ENCODE assay signal across 8 mouse cellular contexts in the genomic region with DNA sequence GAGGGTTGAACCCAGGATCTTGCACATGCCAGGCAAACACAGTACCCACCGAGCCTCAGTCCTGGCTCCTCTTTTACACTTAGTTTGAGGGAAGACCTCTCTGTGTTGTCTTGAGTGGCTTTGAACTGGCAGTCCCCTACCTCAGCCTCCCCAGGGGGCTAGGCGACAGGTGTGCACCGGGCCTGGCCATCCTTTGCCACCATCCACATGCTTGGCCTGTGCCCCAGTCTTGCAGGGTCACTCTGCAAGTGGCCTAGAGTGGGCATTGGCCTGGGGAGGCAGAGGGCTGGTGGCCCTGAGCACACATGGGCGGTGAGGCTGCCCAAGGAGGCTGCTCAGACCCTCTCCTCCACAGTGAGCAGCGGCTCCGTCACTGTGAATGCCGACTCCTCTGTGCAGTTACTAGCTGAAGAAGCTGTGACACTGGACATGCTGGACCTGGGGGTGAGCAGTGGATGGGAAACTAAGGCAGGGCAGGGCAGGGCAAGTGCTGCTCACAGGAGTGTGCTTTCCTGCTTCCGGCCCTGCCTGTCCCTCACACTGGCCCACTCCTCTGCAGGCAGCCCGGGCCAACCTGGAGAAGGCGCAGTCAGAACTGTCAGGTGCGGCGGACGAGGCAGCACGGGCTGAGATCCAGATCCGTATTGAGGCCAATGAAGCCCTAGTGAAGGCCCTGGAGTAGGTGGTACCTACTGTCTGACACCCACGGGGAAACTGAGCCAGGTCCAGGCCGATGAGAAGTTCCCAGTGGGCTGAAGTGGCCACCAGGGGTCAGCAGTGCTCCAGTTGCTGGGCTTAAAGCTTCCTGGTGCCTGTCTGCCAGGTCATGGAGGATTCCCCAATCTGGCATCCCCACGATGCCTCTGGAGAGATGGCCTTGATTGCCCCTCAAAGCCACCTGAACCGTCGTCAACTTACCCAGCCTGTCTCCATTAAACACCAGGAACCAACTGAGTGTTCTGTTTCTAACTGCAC. TPM values are rescaled to one million over a fixed set of nuclear protein-coding genes. Genes with fewer than 3 reads are reported as not detected.
DNase-seq lines count a peak whose midpoint lies in the region; ATAC-seq lines count a peak whose summit lies in the region.

No protein-coding gene starts in this region.

- peak; percentile 79 for DNase-seq in midbrain, embryonic 10.5 days (ENCODE audit: low spot score)
- DNase-seq in cerebellum, postnatal 10 days, result peak; percentile 90 to 93
- DNase-seq in gastrocnemius, postnatal 36 days, result peak; percentile 74 to 80
- peak; percentile 70 for DNase-seq in kidney, adult 11 months
- DNase-seq in liver, result peak; percentile 81
- DNase-seq in neural tube, embryonic 10.5 days (ENCODE audit: extremely low spot score, low spot score), result peak; percentile 78
- DNase-seq in thymus, postnatal 10 days (ENCODE audit: low spot score in 2 of 2), result peak; percentile 58 to 77

- H3K36me3 ChIP-seq in midbrain, embryonic 10.5 days, result peaks cover 41% of the 10 kb centered on the region
- H3K36me3 ChIP-seq in midbrain, embryonic 16.5 days (ENCODE audit: control insufficient read depth, insufficient read depth, low read length), result peaks cover 9% of the 10 kb centered on the region; the same call in 1 of the 2 replicates

- H3K9ac ChIP-seq in midbrain, embryonic 16.5 days (ENCODE audit: low read depth, low read length), result no peak overlapping the region

- H3K4me2 ChIP-seq in midbrain, embryonic 16.5 days (ENCODE audit: low read length), result no peak overlapping the region

- no peaks in the 10 kb centered on the region for H3K9me3 ChIP-seq in midbrain, embryonic 10.5 days (replicated peaks)
- no peaks in the 10 kb centered on the region for H3K9me3 ChIP-seq in midbrain, embryonic 16.5 days (replicated peaks; ENCODE audit: control insufficient read depth, low read length, poor library complexity, severe bottlenecking)

- no peak for ATAC-seq in midbrain, embryonic 16.5 days

- H3K27me3 ChIP-seq in midbrain, embryonic 10.5 days (ENCODE audit: low read depth, poor library complexity, severe bottlenecking), result peaks cover 7% of the 10 kb centered on the region; the same call in 1 of the 2 replicates
- no peaks in the 10 kb centered on the region for H3K27me3 ChIP-seq in midbrain, embryonic 16.5 days (ENCODE audit: control insufficient read depth, insufficient read depth, low read depth, low read length)

- intact Hi-C loops in gastrocnemius, postnatal 36 days (cut with DNase I), result loop anchor here (1.0 kb wide), 1 partner anchor 20 kb away; a partner anchor contains a TSS

- peak overlapping the region; percentile 100 for H3K27ac ChIP-seq in midbrain, embryonic 10.5 days (replicated peaks)
- H3K27ac ChIP-seq in midbrain, embryonic 16.5 days (ENCODE audit: low read length), result no peak overlapping the region

- WGBS in midbrain, embryonic 10.5 days, result 79% methylated on average over 20 of the region's 20 CpGs
- 67% methylated on average over 20 of the region's 20 CpGs for WGBS in midbrain, embryonic 16.5 days

- peak overlapping the region; percentile 84 for H3K4me3 ChIP-seq in midbrain, embryonic 10.5 days
- H3K4me3 ChIP-seq in midbrain, embryonic 16.5 days (ENCODE audit: low read depth, low read length), result no peak overlapping the region

- H3K4me1 ChIP-seq in midbrain, embryonic 10.5 days, result peaks cover 82% of the 10 kb centered on the region
- peaks cover 22% of the 10 kb centered on the region for H3K4me1 ChIP-seq in midbrain, embryonic 16.5 days (ENCODE audit: control insufficient read depth, insufficient read depth, low read length)

RNA-seq across cellular contexts. Expression of a gene that starts 2.9 kb away (rescaled TPM):
- polyA plus RNA-seq in midbrain, embryonic 10.5 days (2016; fragmentation: Nextera tagmentation; extraction: Ambion mirVana), result 17.8 and 19.7 TPM in 2 replicates
- polyA plus RNA-seq in midbrain, embryonic 16.5 days (2015; fragmentation: Nextera tagmentation; extraction: Ambion mirVana), result 15.5 and 21.1 TPM in 2 replicates
- total RNA-seq in gastrocnemius, postnatal 36 days (2021), result 10 to 100 TPM; 37.6 to 49.3 TPM

RNA-seq across cellular contexts. Expression of a gene that starts 4.5 kb away (rescaled TPM):
- polyA plus RNA-seq in midbrain, embryonic 10.5 days (2016; fragmentation: Nextera tagmentation; extraction: Ambion mirVana), result 7.8 and 9.3 TPM in 2 replicates
- 70.3 and 81.6 TPM in 2 replicates for polyA plus RNA-seq in midbrain, embryonic 16.5 days (2015; fragmentation: Nextera tagmentation; extraction: Ambion mirVana)
- total RNA-seq in gastrocnemius, postnatal 36 days (2021), result 1 to 10 TPM; 1.4 to 2.1 TPM

RNA-seq across cellular contexts. Expression of a gene that starts 6.7 kb away (rescaled TPM):
- 463 and 481 TPM in 2 replicates for polyA plus RNA-seq in midbrain, embryonic 10.5 days (2016; fragmentation: Nextera tagmentation; extraction: Ambion mirVana)
- 433 and 454 TPM in 2 replicates for polyA plus RNA-seq in midbrain, embryonic 16.5 days (2015; fragmentation: Nextera tagmentation; extraction: Ambion mirVana)
- 100 to 1,000 TPM; 600 to 616 TPM for total RNA-seq in gastrocnemius, postnatal 36 days (2021)

RNA-seq across cellular contexts. Expression of a gene that starts 20.6 kb away (rescaled TPM):
- 91.8 and 135 TPM in 2 replicates for polyA plus RNA-seq in midbrain, embryonic 10.5 days (2016; fragmentation: Nextera tagmentation; extraction: Ambion mirVana)
- 380 and 398 TPM in 2 replicates for polyA plus RNA-seq in midbrain, embryonic 16.5 days (2015; fragmentation: Nextera tagmentation; extraction: Ambion mirVana)
- total RNA-seq in gastrocnemius, postnatal 36 days (2021), result 10 to 100 TPM; 22.6 to 28.3 TPM

RNA-seq across cellular contexts. Expression of a gene that starts 27.6 kb away (rescaled TPM):
- 10.6 and 11.2 TPM in 2 replicates for polyA plus RNA-seq in midbrain, embryonic 10.5 days (2016; fragmentation: Nextera tagmentation; extraction: Ambion mirVana)
- polyA plus RNA-seq in midbrain, embryonic 16.5 days (2015; fragmentation: Nextera tagmentation; extraction: Ambion mirVana), result 11.0 and 11.4 TPM in 2 replicates
- total RNA-seq in gastrocnemius, postnatal 36 days (2021), result 1 to 10 TPM; 4.7 to 5.1 TPM
